Mouse (Mus musculus): Measurements from ENCODE around the gene Zdhhc5.

- no peak for TF ChIP-seq POLR2A (IDR thresholded peaks at IDR 0.05; ENCODE audit: low read depth, low read length)
- no peak for TF ChIP-seq CTCF (IDR thresholded peaks at IDR 0.05; ENCODE audit: borderline replicate concordance, insufficient read depth, low read length)
These were observed 74.1 kb downstream of the Zdhhc5 start for GRCm38 (mm10) chr2:84640833-84641232.
